Mouse (Mus musculus) cerebellum, adult 9-10 months (tissue): ENCODE measurements at regions not wholly inside any gene's neighbourhood (a gene's known extent, or its start where the extent isn't known, plus 50 kb on each side); places are given as distances from the start of the nearest gene placed in this dataset.

ENCODE experiments used
- DNase-seq: peaks from one replicate; pipeline ENCODE4 v3.0.0; 2022

GRCm38 (mm10) chr8:26533444-26534421, 414.4 kb downstream of the Gm45692 start:
- DNase-seq = peak; percentile 97

GRCm38 (mm10) chr8:26535816-26536215, 416.5 kb downstream of the Gm45692 start:
- no peak for DNase-seq

GRCm38 (mm10) chr8:26553691-26554090, 423.4 kb upstream of the Zfp703 start:
- no peak for DNase-seq

- no peak for DNase-seq
These were observed 417.9 kb upstream of the Zfp703 start for GRCm38 (mm10) chr8:26559196-26559595.

- no peak for DNase-seq
These were observed 414.0 kb upstream of the Zfp703 start for GRCm38 (mm10) chr8:26563151-26563550.

- no peak for DNase-seq
These were observed 412.9 kb upstream of the Zfp703 start for GRCm38 (mm10) chr8:26564254-26564653.

GRCm38 (mm10) chr8:26568423-26569060, 408.6 kb upstream of the Zfp703 start:
- no peak for DNase-seq

- DNase-seq = peak; percentile 76
These were observed 388.3 kb upstream of the Zfp703 start for GRCm38 (mm10) chr8:26588841-26589240.

- peak; percentile 21 for DNase-seq
These were observed 386.4 kb upstream of the Zfp703 start for GRCm38 (mm10) chr8:26590591-26591212.

- peak; percentile 92 for DNase-seq
These were observed 385.9 kb upstream of the Zfp703 start for GRCm38 (mm10) chr8:26591266-26591665.

- no peak for DNase-seq
These were observed 383.4 kb upstream of the Zfp703 start for GRCm38 (mm10) chr8:26593536-26594368.

GRCm38 (mm10) chr8:26594369-26594920, 382.7 kb upstream of the Zfp703 start:
- no peak for DNase-seq

GRCm38 (mm10) chr8:26595431-26596018, 381.6 kb upstream of the Zfp703 start:
- no peak for DNase-seq

- no peak for DNase-seq
These were observed 380.3 kb upstream of the Zfp703 start for GRCm38 (mm10) chr8:26596665-26597362.

- no peak for DNase-seq
These were observed 378.6 kb upstream of the Zfp703 start for GRCm38 (mm10) chr8:26598520-26598919.

- DNase-seq = no peak
These were observed 377.0 kb upstream of the Zfp703 start for GRCm38 (mm10) chr8:26600127-26600526.

- no peak for DNase-seq
These were observed 369.1 kb upstream of the Zfp703 start for GRCm38 (mm10) chr8:26608001-26608400.

GRCm38 (mm10) chr8:26608588-26608987, 368.5 kb upstream of the Zfp703 start:
- no peak for DNase-seq

GRCm38 (mm10) chr8:26612153-26612552, 365.0 kb upstream of the Zfp703 start:
- no peak for DNase-seq

GRCm38 (mm10) chr8:26622311-26623052, 354.6 kb upstream of the Zfp703 start:
- DNase-seq = no peak
